Mouse (Mus musculus) thymus, postnatal 0 days (tissue): ENCODE results near the gene Grap. TPM values are rescaled to one million over a fixed set of nuclear protein-coding genes. Genes with fewer than 3 reads are reported as not detected.
"Not testable (repeated sequence)": the region's sequence is repeated elsewhere in the genome, so short reads cannot be mapped to it uniquely, and the experiment has no call there.

Experiments
- DNase-seq: peaks from one replicate; pipeline ENCODE4 v3.0.0-alpha.2; 2015; ENCODE audit warnings: low spot score
- polyA plus RNA-seq: library from polyadenylated mRNA; unstranded; fragments of >200 nt; fragmentation: Nextera tagmentation; extraction: Ambion mirVana; gene quantifications from 2 replicates; pipeline ENCODE4 v1.2.1, GENCODE M21; 2015

Gene Grap
- polyA plus RNA-seq, 1 experiment from 2014 or later = 88.7 TPM

DNA sequence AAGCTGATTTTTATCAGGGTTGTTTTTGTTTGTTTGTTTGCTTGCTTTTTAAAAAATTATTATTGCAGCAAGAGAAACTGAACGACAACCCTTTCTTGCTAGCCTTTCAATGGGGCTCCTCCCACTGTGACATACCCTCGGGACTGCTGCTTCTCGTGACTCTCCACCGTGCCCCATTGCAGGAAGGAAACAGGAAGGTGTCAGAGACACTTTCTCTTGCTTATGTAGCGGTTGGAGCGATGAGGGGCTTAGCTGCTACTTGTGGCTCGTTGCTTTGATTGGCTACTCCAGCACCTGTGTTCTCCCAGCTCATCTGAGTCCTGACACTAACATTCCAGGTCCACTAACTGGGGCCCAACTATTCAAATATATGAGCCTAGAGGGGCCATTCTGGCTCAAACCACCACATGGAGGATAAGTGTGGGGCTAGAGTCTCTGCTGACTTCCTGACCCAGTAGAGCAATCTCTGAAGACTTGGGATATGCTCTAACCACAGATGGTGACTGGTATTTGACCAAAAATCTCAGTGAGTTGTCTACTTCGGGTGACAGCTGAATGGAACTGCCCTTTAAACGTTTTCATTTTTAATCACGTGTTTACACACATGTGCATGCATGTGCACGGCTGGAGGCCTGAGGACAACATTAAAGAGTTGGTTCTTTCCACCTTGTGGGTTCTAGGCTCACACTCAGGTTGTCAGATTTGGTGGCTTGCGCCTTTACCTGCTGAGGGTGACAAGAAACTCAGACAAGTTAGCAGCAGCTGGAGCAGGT is 14.1 kb upstream of the Grap start:
- DNase-seq = peak; percentile 42

DNA sequence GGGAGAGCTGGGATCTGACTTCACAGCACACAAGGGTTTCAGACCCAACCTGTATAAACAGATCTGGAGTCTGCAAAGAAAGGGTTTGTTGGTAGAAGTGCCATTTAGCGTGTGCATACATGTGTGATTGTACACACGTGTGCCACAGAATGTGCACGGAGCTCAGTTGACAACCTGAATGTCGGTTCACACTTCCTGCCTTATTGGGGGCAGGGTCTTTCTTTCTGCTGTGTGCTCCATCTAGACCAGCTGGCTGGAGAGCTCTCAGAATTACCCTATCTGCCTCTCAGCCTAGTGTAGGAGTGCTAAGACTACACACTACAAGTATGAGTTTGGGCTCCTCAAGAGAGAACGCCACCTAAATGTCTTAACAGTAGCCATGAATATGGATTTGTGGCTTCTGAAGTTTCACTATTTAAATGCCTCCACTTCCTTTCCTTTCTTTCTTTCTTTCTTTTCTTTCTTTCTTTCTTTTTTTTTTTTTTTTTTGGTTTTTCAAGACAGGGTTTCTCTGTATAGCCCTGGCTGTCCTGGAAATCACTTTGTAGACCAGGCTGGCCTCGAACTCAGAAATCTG is 13.4 kb upstream of the Grap start:
- DNase-seq = peak; percentile 48

DNA sequence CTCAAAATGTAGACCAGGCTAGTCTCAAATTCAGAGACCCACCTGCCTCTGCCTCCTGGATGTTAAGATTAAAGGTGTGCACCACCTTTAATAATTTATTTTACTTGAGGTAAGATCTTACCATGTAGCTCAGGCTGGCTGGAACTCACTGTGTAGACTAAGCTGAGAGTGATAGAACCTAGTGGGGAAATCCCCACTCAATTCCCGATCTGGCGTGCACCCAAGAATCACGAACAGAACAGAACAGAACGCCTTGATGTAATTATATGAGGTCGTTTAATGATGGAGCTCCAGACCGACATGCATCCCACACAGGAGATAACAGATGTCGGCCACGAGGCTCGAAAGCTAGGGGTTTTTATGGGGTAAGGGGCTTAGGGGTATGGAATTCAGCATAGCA is 12.5 kb upstream of the Grap start:
- not testable (repeated sequence) for DNase-seq

DNA sequence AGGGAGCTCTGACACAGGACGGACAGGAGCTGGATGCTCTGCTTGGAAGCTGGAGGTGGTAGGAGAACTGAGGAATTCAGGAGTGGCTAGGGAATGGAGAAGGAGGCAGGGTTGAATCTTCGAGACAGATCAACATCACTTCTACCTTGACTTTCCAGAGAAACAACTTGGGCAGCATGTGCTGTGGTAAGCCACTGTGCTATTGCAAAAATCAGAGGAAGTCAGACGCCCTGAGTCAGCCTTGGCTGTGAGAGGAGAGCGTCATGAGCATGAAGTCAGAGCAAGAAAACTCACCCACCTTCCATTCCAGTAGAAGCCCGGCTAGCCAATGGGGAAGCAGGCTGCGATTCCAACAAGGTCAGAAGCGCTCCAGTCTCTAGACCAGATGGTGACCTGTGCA is 11.0 kb upstream of the Grap start:
- no peak for DNase-seq

DNA sequence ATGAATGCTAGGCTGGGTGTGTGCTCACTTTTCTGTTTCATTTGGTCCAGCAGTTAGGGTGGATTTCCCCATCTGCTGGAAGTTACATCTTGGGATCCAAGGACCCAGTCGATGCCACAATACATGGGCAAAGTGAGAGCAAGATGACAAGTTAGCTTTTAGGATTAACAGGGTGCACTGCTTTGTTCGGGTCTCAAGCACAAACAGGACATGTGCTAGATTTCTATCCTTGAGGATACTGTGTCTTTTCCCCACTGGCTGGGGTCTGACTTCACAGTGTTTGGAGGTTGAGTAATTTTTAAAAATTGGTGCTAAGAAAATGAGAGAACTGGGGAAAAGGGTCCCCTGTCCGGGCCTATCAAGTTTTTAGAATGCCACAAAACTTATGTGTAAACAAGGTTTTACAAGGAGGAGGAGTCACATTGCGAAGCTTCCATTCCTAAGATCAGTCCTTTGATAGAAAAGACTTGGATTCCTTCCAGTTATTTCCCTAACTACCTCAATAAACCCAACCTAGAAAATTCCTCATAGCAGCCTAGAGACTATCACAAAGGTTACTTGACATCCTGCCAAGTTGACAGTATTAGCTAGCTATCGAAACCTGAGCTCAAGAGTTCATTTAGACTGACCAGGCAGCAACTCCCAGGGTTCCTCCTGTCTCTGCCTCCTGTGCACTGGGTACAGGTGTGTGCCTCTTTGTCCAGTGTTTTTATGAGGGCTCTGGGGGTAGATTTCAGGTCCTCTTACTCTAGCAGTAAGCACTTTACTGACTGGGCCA is 9.7 kb upstream of the Grap start:
- no peak for DNase-seq

DNA sequence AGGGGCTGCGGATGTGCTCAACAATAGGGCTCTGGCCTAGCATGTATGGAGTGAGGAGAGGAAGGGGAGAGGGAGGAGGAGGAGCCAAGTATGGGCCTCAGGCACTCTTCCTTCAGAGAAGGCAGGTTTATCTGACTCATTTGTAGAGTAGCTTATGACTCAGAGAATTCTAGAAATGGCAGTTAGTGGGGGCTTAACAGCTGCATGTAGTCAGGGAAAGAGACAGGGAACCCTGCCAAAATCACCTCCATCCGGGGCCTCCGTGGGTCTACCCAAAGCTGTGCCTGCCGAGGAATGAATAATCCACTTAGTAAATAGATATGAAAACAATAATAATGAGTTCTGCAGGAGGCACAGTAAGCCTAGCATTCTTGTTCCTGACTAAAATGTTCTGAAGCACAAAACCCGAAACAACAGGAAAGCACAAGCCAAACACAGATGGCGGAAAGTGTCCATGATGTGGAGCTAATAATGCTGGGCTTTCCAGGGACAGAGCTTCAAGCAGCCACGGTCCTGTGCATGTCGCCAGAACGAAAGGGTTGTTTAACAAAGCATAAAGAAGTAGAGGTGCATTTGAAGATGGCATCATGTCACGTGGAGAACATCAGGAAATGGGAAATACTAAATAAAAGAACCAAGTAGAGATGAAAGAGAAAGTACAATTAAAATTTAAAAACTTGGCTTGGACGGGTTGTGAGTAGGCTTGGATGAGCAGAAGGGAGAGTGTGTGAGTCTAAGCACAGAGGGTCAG is 8.3 kb upstream of the Grap start:
- no peak for DNase-seq

DNA sequence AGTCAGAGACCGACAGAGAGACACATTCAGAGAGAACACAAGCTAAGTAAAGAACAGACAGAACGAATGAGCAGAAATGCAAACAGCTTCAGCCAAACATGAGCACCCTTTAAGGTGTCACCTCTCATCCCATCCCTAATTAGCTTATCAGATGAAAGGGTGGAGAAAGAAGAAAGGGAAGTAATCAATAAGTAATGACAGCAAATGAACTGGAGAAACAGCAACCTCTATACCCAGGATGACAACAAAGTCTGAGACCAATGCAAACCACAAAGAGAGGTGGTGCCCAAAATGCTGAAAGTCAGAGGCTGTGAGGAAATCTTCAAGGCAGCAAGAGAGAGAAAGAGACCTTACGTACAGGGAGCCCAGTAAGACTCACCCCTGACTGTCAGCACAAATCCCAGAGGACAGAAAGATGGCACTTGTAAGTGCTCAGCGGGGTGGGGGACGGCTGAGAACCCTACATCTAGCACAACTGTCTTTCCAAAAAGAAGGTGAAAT is 7.7 kb upstream of the Grap start:
- DNase-seq = no peak

DNA sequence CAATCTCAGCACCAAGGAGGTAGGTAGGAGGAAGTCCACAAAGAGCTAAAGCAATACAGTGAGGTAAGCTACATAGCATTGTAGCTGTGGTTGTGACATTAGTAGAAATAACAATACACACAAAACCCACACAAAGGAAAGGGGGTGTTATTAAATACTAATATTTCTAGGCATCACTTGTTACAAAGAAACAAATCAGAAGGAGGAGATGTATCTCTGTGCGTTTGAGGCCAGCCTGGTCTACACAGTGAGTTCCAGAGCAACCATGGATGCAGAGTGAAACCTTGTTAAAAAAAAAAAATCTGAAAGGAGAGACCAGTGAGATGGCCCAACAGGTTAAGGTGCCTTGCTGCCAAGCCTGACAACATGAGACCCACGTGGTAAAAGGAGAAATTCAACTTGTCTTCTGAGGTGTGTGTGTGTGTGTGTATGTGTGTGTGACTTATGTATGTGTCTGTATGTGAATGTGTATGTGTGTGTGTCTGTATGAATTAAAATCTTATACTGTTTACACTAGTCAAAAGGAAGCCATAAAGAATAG is 6.5 kb upstream of the Grap start:
- no peak for DNase-seq

DNA sequence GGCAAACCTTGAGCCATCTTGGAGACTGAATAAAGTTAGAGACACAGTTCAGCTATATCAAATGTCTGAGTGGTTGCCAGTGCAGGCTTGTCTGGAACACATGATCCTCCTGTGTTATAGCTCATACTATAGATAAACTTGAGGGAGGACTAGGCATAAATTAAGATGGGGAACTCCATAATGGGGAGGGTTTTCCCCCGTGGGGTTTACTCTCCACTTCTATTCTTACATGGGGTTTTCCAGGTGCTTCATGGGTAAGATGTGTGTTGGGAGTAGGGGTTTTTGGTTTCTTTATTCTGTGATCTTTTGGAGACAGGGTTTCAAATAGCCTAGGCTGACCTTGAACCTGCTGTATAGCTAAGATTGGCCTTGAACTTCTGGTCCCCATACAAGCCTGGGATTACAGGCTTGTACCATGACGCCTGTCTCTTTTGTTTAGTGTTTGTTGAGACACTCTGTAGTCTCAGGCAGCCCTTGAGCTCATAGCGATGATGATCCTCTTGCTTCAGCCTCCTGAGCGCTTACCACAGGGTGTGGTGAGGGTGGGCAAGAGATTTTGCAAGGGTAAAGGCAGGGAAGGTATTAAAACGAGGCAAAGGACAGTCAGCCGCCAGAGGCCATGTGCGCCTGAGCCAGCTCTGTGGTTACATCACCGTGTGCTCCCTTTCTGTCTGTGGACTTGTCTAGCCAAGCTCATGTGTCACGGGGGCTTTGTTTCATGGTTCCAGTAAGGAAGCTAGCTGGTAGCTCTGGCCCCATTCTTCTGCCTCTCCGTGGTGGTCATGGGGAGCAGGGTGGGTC is 5.8 kb upstream of the Grap start:
- DNase-seq = no peak

DNA sequence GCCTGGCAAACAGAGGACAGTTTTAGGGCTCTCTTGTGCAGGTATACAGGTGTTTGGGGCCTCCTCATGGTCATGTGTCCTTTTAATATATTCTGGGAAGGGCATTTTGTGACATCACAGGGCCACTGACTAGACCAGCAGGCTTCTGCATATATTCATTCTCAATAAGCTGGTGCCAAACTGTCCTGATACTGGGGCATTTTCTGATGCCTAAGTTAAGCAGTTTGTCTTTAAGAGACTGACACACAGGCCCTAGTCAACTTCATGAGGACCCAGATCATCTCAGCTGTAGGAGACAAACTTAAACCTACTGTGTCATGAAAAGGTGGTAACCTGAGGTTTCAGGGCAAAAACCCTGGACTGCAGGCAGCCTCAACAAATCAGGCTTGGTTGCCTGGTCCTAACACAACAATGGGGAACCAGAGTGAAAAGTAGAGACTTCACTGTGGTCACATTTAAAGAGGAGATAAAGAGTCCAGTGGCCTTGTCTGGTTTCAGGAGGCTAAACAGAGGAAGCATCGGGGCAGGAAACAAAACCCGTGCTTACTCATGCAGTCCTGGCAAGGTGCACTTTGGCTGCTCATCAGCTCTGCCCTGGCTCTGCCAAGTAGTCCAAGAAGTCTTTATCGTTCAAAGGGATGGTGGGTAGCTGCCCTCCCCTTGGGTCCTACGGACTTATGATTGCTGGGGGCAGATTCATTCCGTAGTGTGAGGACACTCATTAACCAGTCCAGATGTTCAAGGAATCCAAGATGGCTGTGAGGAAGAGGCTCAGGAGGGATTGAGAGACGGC is 4.9 kb upstream of the Grap start:
- DNase-seq = no peak

DNA sequence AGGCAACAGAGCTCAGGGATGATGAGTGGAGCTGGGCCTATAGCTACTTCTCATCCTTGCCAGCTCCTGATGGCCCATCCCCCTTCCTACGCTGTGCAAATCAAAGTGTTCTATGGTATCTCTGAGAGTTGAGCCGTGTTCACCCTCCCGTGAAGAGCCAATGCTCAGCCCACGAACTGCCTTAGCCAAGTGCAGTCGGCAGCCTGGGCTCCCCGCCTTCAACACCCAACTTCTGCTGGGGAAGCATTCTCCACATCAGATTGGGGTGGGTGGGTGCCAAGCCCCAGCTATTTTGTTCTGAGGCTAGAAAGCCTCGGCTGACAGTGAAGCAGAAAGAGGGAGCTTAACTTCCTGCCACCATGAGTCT is 4.3 kb upstream of the Grap start:
- DNase-seq = peak; percentile 28

DNA sequence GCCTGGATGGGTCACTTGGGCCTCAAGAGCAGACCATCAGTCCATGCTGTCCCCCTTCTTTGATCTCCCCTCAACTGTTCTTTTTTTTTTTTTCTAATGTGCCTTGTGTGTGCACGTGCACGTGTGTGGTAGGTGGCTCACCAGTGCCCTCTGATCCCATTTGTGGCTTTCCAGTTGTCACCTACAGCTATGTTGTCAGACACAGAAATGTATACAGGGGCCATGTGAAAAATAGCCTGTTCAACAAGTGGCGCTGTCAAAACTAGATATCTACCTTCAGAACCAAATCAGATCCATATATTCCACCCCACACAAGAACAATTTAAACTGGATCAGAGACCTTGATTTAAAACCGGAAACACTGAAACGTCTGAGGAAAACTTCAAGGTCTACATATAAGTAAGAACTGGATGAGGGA is 3.9 kb upstream of the Grap start:
- DNase-seq = no peak

DNA sequence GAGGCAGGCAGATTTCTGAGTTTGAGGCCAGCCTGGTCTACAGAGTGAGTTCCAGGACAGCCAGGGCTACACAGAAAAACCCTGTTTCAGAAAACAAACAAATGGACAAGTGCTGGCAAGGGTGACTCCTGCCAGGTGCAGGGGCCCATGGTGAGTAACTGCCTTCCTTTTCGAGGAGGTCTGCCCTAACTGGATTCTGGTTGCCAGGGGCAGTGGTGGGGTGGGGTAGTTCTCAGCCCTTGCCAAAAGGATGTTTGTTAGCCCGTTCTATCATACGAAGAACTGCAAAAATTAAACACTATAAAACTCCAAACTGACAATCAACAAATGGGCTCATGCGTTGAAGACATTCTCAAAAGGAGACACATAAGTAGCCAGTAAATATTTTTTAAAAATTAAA is 3.4 kb upstream of the Grap start:
- no peak for DNase-seq

DNA sequence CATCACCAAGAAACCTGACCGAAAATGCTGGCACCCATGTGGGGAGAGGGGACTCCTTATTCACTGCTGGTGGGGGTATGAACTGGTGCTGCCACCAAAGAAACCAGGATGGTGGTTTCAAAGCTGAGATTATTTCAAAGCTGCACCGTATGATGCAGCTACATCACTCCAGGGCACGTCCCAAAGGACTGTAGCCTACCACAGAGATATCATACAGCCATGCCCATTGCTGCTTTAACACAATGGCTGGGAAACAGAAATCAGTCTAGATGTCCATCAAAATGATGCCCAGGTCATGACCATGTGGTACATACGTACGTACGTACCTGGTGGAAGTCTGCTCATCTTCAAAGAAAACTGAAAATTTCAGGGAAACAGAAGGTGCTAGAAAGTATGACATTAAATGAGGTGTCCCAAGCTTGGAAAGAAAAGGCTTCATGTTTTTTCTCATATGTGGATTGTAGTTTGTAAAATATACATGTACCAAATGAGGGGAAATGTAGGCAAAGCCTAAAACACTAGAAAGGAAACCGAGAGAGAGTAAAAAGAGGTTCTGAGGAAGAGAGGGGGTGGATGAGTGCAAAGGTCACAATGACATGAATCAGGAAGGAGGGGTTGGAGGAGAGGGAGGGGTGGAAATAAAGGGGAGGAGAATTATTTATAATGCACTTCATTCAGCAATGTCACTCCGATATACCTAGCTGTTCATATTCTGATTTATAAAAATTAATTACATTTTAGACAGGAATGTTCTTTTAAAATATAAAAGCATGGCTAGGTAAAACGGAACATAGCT is 2.4 kb upstream of the Grap start:
- DNase-seq = no peak

DNA sequence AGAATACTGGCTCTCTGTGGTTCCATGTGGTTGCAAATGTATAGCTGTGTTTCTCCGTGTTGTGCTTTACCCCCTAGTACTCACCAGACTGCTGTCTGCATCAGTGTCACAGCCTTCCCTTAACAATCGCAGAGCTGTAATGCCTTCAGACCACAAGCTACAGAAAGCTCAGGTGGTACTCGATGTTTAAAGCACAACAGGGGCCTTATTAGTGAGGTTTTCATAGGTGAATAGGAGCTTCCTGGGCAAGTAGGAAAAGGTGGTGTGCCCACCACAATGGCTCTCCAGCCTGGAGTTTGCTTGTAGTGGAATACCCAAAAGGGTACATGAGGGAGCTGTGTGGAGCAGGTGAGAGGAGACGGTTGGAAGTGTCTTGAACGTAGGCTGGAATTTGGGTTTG is 849 bp upstream of the Grap start:
- DNase-seq = no peak

DNA sequence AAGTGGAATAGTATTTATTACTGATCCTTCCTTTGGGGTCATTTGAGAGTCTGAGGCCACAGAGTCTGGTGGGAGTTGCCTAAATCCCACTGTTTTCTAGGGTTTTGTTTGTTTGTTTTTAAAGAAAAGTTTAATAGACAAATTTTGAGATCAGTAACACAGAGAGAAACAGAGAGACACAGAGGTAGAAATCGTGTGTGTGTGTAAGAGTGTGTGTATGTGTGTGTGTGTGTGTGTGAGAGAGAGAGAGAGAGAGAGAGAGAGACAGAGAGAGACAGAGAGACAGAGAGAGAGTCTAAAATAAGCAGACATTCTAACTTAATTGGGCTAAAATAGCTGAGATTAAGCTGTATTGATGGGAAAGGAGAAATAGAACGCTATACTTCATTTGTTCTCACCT is 503 bp downstream of the Grap start:
- no peak for DNase-seq

DNA sequence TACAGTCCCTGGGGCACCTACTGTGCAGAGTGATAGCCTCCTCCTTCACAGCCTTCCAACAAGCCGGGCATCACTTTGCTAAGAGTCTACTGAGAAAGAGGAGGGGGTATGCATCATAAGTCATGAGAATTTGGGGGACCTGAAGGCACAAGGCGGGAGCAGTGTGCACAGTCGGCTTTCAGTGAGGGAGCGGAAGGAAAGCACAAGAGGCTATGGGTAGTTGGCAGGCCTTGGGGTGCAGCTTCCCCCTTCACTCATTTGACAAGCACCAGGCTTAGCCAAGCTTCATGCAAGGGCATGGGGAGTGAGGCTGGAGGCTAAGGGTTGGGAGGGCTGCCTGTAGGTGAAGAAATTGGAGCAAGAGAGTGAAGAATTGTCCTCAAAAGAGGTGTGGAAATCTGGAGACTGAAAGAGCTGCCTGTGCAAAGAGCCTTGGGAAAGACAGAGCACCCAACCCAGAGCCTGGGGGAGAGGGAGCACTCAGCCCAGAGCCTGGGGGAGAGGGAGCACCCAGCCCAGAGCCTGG is 1.8 kb downstream of the Grap start:
- no peak for DNase-seq

DNA sequence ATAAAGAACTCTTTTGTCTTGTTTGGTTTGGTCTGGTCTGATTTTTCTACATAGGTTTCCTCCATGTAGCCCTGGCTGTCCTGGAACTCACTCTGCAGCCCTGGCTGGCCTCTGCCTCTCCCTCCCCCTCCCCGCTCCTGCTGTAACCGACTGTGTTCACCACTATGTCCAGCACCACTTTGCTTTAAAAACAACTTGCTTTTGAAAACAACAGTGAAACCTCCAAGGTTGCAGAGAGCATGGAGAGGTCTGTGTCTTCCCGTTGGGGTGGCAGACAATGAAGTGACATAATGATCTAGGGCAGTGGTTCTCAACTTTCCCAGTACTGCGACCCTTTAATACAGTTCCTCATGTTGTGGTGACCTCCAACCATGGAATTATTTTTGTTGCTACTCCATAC is 2.6 kb downstream of the Grap start:
- no peak for DNase-seq
